Mouse (Mus musculus): Measurements from ENCODE around the gene Pcbp1.

The Pcbp1 gene

GRCm38 (mm10) chr6:86526032-86526960, at the start of gene Pcbp1:
Gene Pcbp1, minus strand, starts transcription at chr6:86526321.
- TF ChIP-seq GATA4 (IDR thresholded peaks at IDR 0.05; ENCODE audit: insufficient replicate concordance, low read length) = peak; percentile 49; the same call in 1 of the 2 replicates

DNA sequence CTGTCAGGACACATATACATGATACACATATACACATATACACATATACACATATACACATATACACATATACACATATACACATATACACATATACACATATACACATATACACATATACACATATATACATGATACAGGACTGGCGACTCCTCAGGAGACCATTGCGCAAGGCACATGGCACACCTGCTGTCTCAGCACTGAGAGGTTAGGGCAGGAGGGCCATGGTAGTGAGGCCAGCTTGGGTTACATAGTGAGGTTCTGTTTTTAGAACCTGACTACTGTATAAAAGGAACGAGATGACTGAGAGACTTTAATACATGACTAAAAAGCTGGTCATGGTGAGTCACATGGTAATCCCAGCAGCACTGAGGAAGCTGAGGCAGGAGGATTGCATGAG, 48.4 kb upstream of the Pcbp1 start:
- no peak for TF ChIP-seq GATA4 (IDR thresholded peaks at IDR 0.05; ENCODE audit: insufficient replicate concordance, low read length)

- no peak for TF ChIP-seq GATA4 (IDR thresholded peaks at IDR 0.05; ENCODE audit: insufficient replicate concordance, low read length)
Observed at GRCm38 (mm10) chr6:86570830-86571229, 44.7 kb upstream of the Pcbp1 start.

DNA sequence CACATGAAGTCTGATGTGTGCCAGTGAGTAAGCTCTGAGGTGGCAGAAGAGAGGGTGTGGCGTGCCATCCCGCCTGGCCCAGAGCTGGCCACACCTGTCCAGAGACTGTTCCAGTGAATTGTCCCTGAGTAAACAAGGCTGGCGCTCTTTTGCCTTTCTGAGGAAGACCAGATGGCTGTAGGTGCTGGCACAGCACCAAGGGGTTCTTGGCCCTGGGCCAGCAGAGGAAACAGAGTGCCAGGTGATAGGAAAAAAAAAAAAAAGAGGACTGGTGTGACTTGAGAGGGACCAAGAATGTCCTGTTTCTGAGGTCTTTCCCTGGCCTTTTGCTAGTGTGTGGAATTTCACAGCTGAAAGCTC, 43.3 kb upstream of the Pcbp1 start:
- no peak for TF ChIP-seq GATA4 (IDR thresholded peaks at IDR 0.05; ENCODE audit: insufficient replicate concordance, low read length)

- TF ChIP-seq GATA4 (IDR thresholded peaks at IDR 0.05; ENCODE audit: insufficient replicate concordance, low read length) = no peak
Observed at GRCm38 (mm10) chr6:86568816-86569460, 42.8 kb upstream of the Pcbp1 start.

DNA sequence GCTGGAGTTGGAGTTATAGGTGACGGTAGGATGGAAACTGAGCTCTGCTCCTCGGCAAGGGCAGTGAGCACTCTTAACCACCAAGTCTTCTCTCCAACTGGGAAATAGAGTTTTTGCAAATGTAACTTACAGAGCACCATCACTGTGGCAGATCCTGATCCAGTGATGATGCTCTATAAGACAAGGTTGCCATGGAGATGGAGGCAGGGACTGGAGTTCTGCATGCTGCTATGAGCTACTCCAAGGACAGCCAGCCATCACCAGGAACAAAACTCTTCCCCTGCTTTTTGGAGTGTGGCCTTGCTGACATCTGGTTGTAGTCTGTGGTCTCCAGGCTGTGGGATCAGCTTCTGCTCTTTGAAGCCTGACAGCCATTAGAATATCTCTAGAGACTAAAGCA, 39.7 kb upstream of the Pcbp1 start:
- no peak for TF ChIP-seq GATA4 (IDR thresholded peaks at IDR 0.05; ENCODE audit: insufficient replicate concordance, low read length)

GRCm38 (mm10) chr6:86556345-86557058, 30.4 kb upstream of the Pcbp1 start:
- no peak for TF ChIP-seq GATA4 (IDR thresholded peaks at IDR 0.05; ENCODE audit: insufficient replicate concordance, low read length)

DNA sequence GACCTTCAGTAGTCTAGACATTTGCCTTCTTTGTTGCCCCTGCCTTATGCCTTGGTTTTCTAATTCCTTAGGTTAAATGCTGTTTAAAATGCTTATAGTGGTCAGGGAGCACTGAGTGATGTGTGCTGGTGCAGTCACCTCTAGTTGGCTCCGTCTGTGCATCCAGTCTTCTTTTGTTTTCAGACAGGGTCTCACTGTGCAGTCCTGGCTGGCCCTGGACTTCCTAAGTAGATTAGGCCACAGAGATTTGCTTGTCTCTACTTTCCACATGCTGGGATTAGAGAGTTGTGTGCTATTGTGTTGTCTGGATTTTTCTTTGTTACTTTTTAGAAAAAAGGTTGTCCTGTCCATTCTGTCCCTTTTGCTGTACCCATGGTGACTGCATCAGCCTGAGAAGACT, 24.5 kb upstream of the Pcbp1 start:
- TF ChIP-seq GATA4 (IDR thresholded peaks at IDR 0.05; ENCODE audit: insufficient replicate concordance, low read length) = no peak

DNA sequence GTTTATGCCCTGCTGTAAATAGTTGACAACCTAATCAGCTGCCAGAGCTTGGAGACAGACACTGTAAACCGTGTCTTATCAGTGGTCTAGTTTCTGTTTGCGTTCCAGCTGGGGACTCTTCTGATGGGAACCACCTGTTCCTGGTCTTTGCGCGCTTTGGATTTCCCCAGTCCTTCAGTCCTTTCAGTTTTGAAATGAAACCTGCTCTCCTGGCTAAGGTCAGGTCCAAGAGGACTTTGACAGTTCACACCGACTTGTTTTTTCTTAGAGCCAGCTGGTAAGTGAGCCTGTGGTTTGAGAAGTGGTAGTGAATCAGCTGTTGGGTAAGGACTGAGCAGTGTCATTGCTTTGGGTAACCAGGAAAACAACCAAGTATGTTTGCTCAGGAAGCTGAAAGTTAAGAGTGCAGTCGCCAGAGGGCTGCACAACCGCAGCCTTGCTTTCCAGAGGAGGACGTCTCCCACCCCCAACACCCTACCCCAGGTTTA, 21.8 kb upstream of the Pcbp1 start:
- TF ChIP-seq GATA4 (IDR thresholded peaks at IDR 0.05; ENCODE audit: insufficient replicate concordance, low read length) = peak; percentile 24; the same call in 1 of the 2 replicates

DNA sequence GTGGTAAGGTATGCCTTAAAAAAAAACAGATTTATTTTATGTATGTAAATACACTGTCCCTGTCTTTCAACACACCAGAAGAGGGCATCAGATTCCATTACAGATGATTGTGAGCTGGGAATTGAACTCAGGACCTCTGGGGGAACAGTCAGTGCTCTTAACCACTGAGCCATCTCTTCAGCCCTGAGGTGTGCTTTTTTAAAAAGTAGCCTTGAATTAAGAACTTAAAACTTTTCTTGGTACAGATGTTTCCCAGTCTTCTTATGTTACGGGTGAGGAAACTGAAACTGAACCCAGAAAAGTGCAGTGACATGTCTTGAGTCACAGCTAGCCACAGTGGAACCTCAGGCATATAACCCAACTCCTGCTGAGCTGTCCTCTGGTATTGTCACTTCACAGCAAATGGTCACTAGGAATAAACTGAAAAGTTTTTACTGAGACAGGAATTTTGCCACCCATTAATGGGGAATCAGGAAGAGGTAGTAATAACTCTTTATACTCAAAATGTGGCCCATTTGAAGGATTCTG, 21.2 kb upstream of the Pcbp1 start:
- TF ChIP-seq GATA4 (IDR thresholded peaks at IDR 0.05; ENCODE audit: insufficient replicate concordance, low read length) = no peak

GRCm38 (mm10) chr6:86545236-86545635, 19.1 kb upstream of the Pcbp1 start:
- TF ChIP-seq GATA4 (IDR thresholded peaks at IDR 0.05; ENCODE audit: insufficient replicate concordance, low read length) = no peak

GRCm38 (mm10) chr6:86543869-86544268, 17.7 kb upstream of the Pcbp1 start:
- TF ChIP-seq GATA4 (IDR thresholded peaks at IDR 0.05; ENCODE audit: insufficient replicate concordance, low read length) = no peak

- TF ChIP-seq GATA4 (IDR thresholded peaks at IDR 0.05; ENCODE audit: insufficient replicate concordance, low read length) = no peak
Observed at GRCm38 (mm10) chr6:86543060-86543459, 16.9 kb upstream of the Pcbp1 start.

DNA sequence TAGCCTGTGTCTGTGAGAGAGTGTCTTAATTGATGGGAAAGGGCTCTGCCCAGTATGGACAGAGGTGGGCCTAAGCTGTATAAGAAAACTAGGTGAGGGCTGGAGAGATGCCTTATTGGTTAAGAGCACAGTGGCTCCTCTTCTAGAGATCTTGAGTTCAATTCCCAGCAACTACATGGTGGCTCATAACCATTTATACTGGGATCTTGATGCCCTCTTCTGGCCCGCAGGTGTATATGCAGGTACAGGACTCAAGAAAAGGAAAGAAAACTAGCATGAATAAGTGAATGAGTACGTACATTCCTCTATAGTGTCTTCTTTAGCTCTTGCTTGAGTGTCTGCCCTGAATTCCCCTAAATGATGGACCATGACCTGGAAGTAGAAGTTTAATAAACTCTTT, 15.5 kb upstream of the Pcbp1 start:
- TF ChIP-seq GATA4 (IDR thresholded peaks at IDR 0.05; ENCODE audit: insufficient replicate concordance, low read length) = no peak

- TF ChIP-seq GATA4 (IDR thresholded peaks at IDR 0.05; ENCODE audit: insufficient replicate concordance, low read length) = no peak
Observed at GRCm38 (mm10) chr6:86528451-86528785, 2.3 kb upstream of the Pcbp1 start.

All from liver, adult (tissue).